15 mouse cellular contexts compared by ENCODE assay signal in the genomic region with DNA sequence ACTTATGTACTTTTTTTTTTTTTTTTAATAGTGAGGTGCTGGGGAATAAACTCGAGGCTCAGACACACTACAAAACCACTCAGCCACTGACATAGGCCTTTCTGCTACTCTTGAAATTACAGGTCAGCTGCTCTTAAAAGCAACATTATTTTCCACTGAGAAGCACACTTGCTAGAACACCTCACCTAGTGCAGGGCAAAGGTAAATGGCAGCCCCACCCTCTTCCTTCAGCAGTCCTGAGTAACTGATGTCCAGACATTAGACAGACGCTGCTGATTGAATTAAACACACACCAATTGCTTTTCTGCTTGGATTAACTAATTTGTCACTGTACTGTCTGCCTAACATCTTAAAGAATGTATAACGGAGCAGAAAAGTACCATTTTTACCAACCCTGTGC.
"Had no signal": no experiment of that assay in that cellular context is flagged by ENCODE, and none has a peak within 500 bp of the region (broad histone marks: within the 10 kb centered on the region; RNA-seq: fewer than 3 reads in every experiment).

No protein-coding gene starts in this region.

- DNase-seq: lung, adult 2 months; lung, postnatal 4 days; right cerebral cortex, postnatal 25 days; right cerebral cortex, postnatal 4 days; thymus, adult 18-20 months; thymus, postnatal 14 days; thymus, postnatal 36 days had no signal

- H3K27me3 ChIP-seq: lung, embryonic 15.5 days; midbrain, embryonic 12.5 days; midbrain, embryonic 15.5 days; neural tube, embryonic 12.5 days; stomach, embryonic 15.5 days had no signal

- H3K9ac ChIP-seq: liver, embryonic 14.5 days; lung, embryonic 15.5 days; midbrain, embryonic 12.5 days; midbrain, embryonic 15.5 days; neural tube, embryonic 12.5 days; stomach, embryonic 15.5 days had no signal

- ATAC-seq: lung, postnatal 0 days; midbrain, embryonic 15.5 days had no signal

- H3K4me1 ChIP-seq: lung, embryonic 15.5 days; midbrain, embryonic 10.5 days; midbrain, embryonic 12.5 days; midbrain, embryonic 15.5 days; neural tube, embryonic 12.5 days; stomach, embryonic 15.5 days had no signal

- H3K36me3 ChIP-seq: midbrain, embryonic 15.5 days; stomach, embryonic 15.5 days had no signal

- H3K4me2 ChIP-seq: lung, embryonic 15.5 days; midbrain, embryonic 12.5 days; midbrain, embryonic 15.5 days; neural tube, embryonic 12.5 days; stomach, embryonic 15.5 days had no signal

- H3K4me3 ChIP-seq: lung, embryonic 15.5 days; midbrain, embryonic 10.5 days; midbrain, embryonic 12.5 days; midbrain, embryonic 15.5 days; neural tube, embryonic 12.5 days; stomach, embryonic 15.5 days had no signal

- H3K9me3 ChIP-seq: lung, embryonic 15.5 days; midbrain, embryonic 10.5 days; midbrain, embryonic 12.5 days; midbrain, embryonic 15.5 days; neural tube, embryonic 12.5 days; stomach, embryonic 15.5 days had no signal

- H3K27ac ChIP-seq: liver, embryonic 14.5 days; lung, embryonic 15.5 days; midbrain, embryonic 10.5 days; midbrain, embryonic 12.5 days; midbrain, embryonic 15.5 days; neural tube, embryonic 12.5 days; stomach, embryonic 15.5 days had no signal
